Mouse (Mus musculus) Patski (cell line): ENCODE data around the gene Gm21985. TPM values are rescaled to one million over a fixed set of nuclear protein-coding genes. Genes with fewer than 3 reads are reported as not detected.
A peak's percentile ranks its signal among the peaks of the same experiment; 100 is the strongest.

ENCODE experiments used
- ATAC-seq: fragments of 100-300 bp; one replicate; pipeline ENCODE4 v1.8.0; 2021
- CTCF ChIA-PET: fragments of 350-600 bp; sonication (Branson Sonifier 250); formaldehyde crosslinking; loops from one replicate; lab custom pipeline; 2022; ENCODE audit warnings: inconsistent platforms; lab: Charles Lee
- POLR2A ChIA-PET: fragments of 350-600 bp; sonication (Branson Sonifier 250); formaldehyde crosslinking; loops from one replicate; lab custom pipeline; 2022; ENCODE audit warnings: antibody characterized with exemption, inconsistent platforms; lab: Charles Lee
- DNase-seq: peaks from one replicate; pipeline ENCODE4 v3.0.0-alpha.2; 2011; ENCODE audit warnings: low read depth, low spot score
- H3K27me3 ChIP-seq: fragments of 371-371 bp; one replicate; pipeline ENCODE4 v1.5.1; 2021
- CTCF ChIP-seq: fragments of 100-300 bp; IDR thresholded peaks from one replicate; pipeline ENCODE4 v1.5.1; 2021
- in situ Hi-C: fragments of 300-500 bp; cut with MboI; formaldehyde crosslinking; loops from 3 replicates; pipeline ENCODE4 v1.11.1; 2018; ENCODE audit warnings: low pct_unique_long_range_greater_than_20kb, mixed read lengths
- polyA plus RNA-seq: library from polyadenylated mRNA; unstranded; gene quantifications from one replicate; pipeline ENCODE4 v1.2.3, GENCODE M21; 2021

The Gm21985 gene
- polyA plus RNA-seq, 1 experiment from 2014 or later = 0.06 TPM

DNA sequence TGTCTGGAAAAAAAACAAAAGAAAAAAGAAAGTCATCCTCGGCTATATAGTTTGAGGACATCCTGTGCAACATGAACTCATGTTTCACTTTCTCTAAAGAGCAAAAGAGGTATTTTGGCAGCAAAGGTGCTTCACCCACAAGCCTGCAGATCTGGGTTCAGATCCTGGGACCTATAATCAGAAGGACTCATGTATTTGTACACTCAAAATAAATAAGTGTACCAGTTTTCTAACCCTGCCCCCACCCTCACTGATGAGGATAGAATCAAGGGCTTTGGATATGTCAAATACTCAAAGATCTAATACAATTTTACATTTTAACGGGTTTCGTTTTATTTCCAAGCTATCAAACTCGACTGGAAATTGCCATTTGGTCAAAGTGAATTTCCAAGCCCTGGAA is 1.8 kb upstream of the Gm21985 start:
- DNase-seq (no peak), ATAC-seq (no peak)
- TF ChIP-seq CTCF = no peak
- no peaks in the 10 kb centered on the region for H3K27me3 ChIP-seq
- POLR2A ChIA-PET = interaction anchor here (0.7 to 1.0 kb wide), 2 partner anchors 9 to 103 kb away, joined by 3 read pairs; partner anchors contain the start of gene Emc4
- in situ Hi-C loops = loop anchor here (5.0 to 10.0 kb wide), 2 partner anchors 62 to 100 kb away; partner anchors contain the start of gene Emc4
- CTCF ChIA-PET = interaction anchor here (1.9 kb wide), 1 partner anchor 115 kb away, joined by 4 read pairs; the partner anchor contains the start of gene Katnbl1

DNA sequence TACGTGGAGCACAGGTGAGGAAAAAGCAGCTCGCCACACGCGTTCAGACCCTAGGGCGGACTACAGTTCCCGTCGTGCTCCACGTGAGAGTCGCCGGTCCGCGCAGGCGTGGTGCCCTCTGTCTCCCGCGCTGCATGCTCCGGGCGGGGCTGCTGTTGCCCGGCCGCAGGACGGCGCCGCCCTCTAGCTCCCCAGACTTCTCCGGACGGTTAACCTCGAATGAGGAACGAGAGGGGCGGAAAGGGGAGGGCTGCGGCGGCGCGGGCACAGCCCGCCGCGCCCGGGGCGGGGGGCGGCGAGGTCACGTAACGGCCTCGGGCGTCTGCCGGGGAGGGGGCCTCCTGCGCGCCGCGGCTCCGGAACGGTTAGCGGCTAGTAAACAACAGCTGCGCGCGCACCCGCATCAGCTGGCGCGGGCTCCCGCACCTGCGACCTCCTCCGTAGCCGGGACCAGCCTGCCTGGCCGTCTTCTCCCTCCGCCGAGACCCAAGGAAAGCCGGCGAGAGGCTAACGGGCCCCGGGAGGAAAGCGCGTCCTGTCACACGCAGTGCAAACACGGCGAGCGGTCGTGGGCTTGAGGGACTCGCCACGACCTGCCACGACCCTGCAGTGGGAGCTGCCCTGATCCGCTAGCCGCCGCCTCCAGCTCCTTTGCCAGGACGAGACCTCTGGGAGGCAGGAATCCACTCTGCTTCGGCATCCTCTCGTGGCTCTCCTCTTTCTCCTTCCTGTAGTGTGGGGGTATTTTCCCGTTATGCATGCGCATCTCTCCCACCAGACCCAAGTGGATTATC is 469 bp upstream of the Gm21985 start, which contains the start of gene Slc12a6:
Slc12a6 (plus strand) TSS at position 378 of the 794 bp plus-strand sequence.
- no peak for TF ChIP-seq CTCF
- no peaks in the 10 kb centered on the region for H3K27me3 ChIP-seq
- no peak for DNase-seq
- POLR2A ChIA-PET = interaction anchor here (0.6 to 2.2 kb wide), 4 partner anchors 19 to 114 kb away, joined by 3 to 6 read pairs (median 4); no protein-coding TSS in a partner anchor
- peak; percentile 86 for ATAC-seq
- in situ Hi-C loops = loop anchor here (5.0 to 10.0 kb wide), 2 partner anchors 99 to 217 kb away; partner anchors contain the start of genes Chrm5 and Emc4
- CTCF ChIA-PET = interaction anchor here (0.8 to 1.5 kb wide), 7 partner anchors 10 to 114 kb away, joined by 3 to 4 read pairs (median 3); partner anchors contain the start of gene Katnbl1

GRCm38 (mm10) chr2:112266780-112267179 is 666 bp downstream of the Gm21985 start:
- DNase-seq = no peak

DNA sequence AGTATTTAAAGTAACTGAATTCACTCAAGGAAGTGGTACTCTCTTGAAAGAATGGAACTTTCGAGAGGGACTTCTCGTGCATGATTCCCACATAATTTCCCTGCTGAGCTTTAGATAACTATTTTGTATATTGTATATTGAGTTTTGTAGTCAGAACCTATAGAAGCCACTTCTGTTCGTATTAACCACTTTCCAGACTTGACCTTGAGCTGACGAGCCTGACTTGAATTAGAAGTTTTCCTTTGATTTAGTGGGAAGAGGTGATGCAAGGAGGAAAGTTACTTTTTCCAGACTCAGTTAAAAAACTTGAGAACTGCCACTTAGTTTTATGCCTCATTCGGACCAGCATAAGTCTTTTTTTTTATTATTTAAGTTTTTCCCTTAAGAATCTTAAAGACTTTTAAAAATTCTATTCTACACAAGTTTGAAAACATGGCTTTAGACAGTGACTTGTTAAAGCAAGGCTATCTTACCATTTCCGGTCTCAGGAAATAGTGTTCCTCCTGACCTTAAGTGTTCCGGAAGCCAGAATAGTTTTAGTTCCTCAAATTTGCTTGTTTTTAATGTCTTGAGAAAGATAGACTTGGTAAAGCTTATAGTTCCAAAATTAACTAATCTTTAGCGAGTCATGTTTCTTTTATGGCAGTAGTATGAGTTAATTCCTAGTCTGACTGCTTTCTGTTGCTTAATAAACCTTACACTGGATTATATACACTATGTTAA is 1.6 kb downstream of the Gm21985 start:
- no peaks in the 10 kb centered on the region for H3K27me3 ChIP-seq
- ChIA-PET POLR2A (interaction anchor here (2.2 kb wide), 1 partner anchor 17 kb away, joined by 6 read pairs; no protein-coding TSS in a partner anchor), CTCF (interaction anchor here (1.4 to 1.9 kb wide), 2 partner anchors 29 to 71 kb away, joined by 3 read pairs; no protein-coding TSS in a partner anchor)
- TF ChIP-seq CTCF = no peak
- no peak for ATAC-seq
- in situ Hi-C loops = loop anchor here (5.0 to 10.0 kb wide), 2 partner anchors 97 to 215 kb away; partner anchors contain the start of genes Chrm5 and Emc4
- DNase-seq = no peak

More at GRCm38 (mm10) chr2:112266780-112267179, 666 bp downstream of the Gm21985 start:
- H3K27me3 ChIP-seq = no peaks in the 10 kb centered on the region
- in situ Hi-C loops = loop anchor here (5.0 to 10.0 kb wide), 2 partner anchors 98 to 216 kb away; partner anchors contain the start of genes Chrm5 and Emc4
- CTCF ChIA-PET = interaction anchor here (0.9 to 1.9 kb wide), 7 partner anchors 9 to 112 kb away, joined by 3 to 4 read pairs (median 3); partner anchors contain the start of gene Katnbl1
- TF ChIP-seq CTCF = no peak
- no peak for ATAC-seq
- POLR2A ChIA-PET = interaction anchor here (0.6 to 2.2 kb wide), 2 partner anchors 18 to 101 kb away, joined by 3 to 6 read pairs; partner anchors contain the start of gene Emc4

- CTCF ChIA-PET = no interaction called here
- H3K27me3 ChIP-seq = no peaks in the 10 kb centered on the region
- in situ Hi-C loops = no loop called here
- POLR2A ChIA-PET = no interaction called here
- no peak for TF ChIP-seq CTCF
- no peak for ATAC-seq
- no peak for DNase-seq
These were observed 3.9 kb downstream of the Gm21985 start for GRCm38 (mm10) chr2:112270011-112270410.

- ChIA-PET CTCF (no interaction called here), POLR2A (no interaction called here)
- in situ Hi-C loops = no loop called here
- no peak for DNase-seq
- TF ChIP-seq CTCF = no peak
- no peaks in the 10 kb centered on the region for H3K27me3 ChIP-seq
- no peak for ATAC-seq
These were observed 6.8 kb downstream of the Gm21985 start for GRCm38 (mm10) chr2:112272909-112273308.

- H3K27me3 ChIP-seq = no peaks in the 10 kb centered on the region
- ChIA-PET POLR2A (no interaction called here), CTCF (no interaction called here)
- in situ Hi-C loops = no loop called here
- DNase-seq (no peak), ATAC-seq (no peak)
- TF ChIP-seq CTCF = no peak
These were observed 7.4 kb downstream of the Gm21985 start for GRCm38 (mm10) chr2:112273474-112273873.

DNA sequence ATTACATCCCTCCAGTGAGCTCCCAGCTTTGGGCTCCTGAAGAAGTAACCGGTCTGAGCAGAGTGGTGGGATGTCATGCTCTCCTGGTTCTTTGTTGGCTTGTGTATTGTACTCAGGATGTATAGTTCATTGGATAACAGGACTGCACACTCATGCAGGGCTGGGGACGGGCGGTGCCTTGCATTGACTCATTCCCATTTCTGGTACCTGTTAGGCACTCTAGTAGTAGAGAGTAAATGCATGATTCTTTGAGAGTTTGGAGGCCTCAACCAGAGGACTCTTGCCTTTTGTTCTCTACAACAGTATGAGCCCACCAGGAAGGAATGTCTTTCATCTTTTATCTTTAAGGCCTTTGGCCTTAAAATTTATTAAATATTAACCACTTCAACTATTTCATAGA is 10.8 kb downstream of the Gm21985 start:
- no peak for ATAC-seq
- no peak for TF ChIP-seq CTCF
- CTCF ChIA-PET = no interaction called here
- H3K27me3 ChIP-seq = no peaks in the 10 kb centered on the region
- POLR2A ChIA-PET = no interaction called here
- no peak for DNase-seq
- in situ Hi-C loops = no loop called here

DNA sequence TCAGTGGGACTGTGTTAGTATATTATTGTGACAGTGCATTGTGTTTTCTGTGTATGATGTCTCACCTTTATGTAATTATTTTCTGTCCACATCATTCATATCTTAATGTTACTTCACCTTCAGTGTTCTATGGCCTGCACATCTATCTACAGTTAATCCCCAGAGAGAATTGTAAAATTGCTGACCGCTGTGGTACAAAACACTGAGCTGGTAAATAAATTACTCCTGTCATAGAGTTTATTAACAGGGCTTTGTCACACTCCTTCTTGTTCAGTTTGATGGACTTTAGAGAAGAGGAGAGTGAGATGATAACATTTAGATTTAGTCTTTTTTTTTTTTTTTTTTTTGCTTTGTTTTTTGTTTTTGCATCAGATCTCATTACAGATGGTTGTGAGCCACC is 16.7 kb downstream of the Gm21985 start:
- no peak for ATAC-seq
- DNase-seq = no peak
- in situ Hi-C loops = no loop called here
- no peaks in the 10 kb centered on the region for H3K27me3 ChIP-seq
- ChIA-PET CTCF (interaction anchor here (0.9 to 2.8 kb wide), 2 partner anchors 25 to 76 kb away, joined by 3 to 8 read pairs; no protein-coding TSS in a partner anchor), POLR2A (no interaction called here)
- TF ChIP-seq CTCF = no peak
